Mouse (Mus musculus): Measurements from ENCODE around the gene Slc37a3. TPM values are rescaled to one million over a fixed set of nuclear protein-coding genes. Genes with fewer than 3 reads are reported as not detected.
"Not testable (repeated sequence)": the region's sequence is repeated elsewhere in the genome, so short reads cannot be mapped to it uniquely, and the experiment has no call there.

Gene Slc37a3
- polyA plus RNA-seq, 1 experiment from 2014 or later, result 34.5 TPM

DNA sequence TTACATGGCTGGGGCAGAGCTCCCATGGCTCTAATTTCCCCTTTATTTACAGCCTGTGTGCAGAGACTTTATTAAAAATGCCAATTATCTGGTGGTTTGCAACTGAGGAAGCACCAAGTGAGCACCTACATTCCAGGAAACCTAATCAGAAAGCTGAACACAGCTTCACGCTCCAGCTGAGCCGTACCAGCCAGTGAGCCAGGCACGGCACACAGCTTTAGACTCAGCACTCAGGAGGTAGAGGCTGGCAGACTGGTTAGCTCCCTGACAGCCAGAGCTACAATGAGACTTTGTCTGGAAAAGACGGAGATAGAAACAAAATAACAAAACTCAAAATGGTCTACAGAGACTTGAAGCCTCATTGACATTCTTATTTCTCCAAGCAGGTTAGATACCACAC lies 18.0 kb upstream of the Slc37a3 start:
- Histone ChIP-seq H3K4me3 (ENCODE audit: low read depth, low read length) (no peak overlapping the region), H3K9me3 (replicated peaks; ENCODE audit: control insufficient read depth, low read length) (no peaks in the 10 kb centered on the region), H3K9ac (ENCODE audit: low read depth, low read length) (no peak overlapping the region), H3K27me3 (ENCODE audit: control insufficient read depth, insufficient read depth, low read length) (no peaks in the 10 kb centered on the region), H3K27ac (ENCODE audit: low read depth, low read length) (no peak overlapping the region), H3K36me3 (ENCODE audit: control insufficient read depth, insufficient read depth, low read length) (no peaks in the 10 kb centered on the region), H3K4me1 (ENCODE audit: control insufficient read depth, insufficient read depth, low read length) (no peaks in the 10 kb centered on the region), H3K4me2 (no peak overlapping the region)
- WGBS (ENCODE audit: insufficient replicate concordance), result 76% methylated on average over 4 of the region's 4 CpGs
- no peak for ATAC-seq (replicated peaks; ENCODE audit: insufficient number of reproducible peaks, low FRiP score, low TSS enrichment)

DNA sequence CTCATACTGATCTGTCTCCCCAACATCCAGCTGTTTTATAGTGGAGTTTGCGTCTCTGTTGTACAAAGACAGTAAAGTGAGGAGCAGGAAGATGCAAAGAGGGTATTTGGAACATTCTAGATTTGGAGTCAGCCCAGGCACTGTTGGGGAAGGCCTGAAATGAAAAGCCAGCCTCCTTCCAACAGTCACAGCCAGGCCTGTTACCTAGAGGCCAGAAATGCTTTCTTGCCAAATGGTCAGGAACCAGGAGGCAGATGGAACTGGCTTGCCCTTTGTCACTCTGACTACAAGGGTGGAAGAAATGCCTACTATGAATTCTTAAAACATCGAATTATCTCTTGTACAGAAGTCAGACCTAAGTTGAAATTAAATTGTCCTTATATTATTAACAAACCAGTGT lies 12.5 kb upstream of the Slc37a3 start:
- Histone ChIP-seq H3K9me3 (replicated peaks; ENCODE audit: control insufficient read depth, low read length) (no peaks in the 10 kb centered on the region), H3K4me1 (ENCODE audit: control insufficient read depth, insufficient read depth, low read length) (no peaks in the 10 kb centered on the region), H3K4me3 (ENCODE audit: low read depth, low read length) (no peak overlapping the region), H3K4me2 (no peak overlapping the region), H3K27me3 (ENCODE audit: control insufficient read depth, insufficient read depth, low read length) (no peaks in the 10 kb centered on the region), H3K27ac (ENCODE audit: low read depth, low read length) (no peak overlapping the region), H3K36me3 (ENCODE audit: control insufficient read depth, insufficient read depth, low read length) (no peaks in the 10 kb centered on the region), H3K9ac (ENCODE audit: low read depth, low read length) (no peak overlapping the region)
- no peak for ATAC-seq (replicated peaks; ENCODE audit: insufficient number of reproducible peaks, low FRiP score, low TSS enrichment)
- 91% methylated on average over 2 of the region's 2 CpGs for WGBS (ENCODE audit: insufficient replicate concordance)

- H3K9me3 ChIP-seq (replicated peaks; ENCODE audit: control insufficient read depth, low read length), result no peaks in the 10 kb centered on the region
- no peak within 1 kb of the TSS for H3K27ac ChIP-seq (ENCODE audit: low read depth, low read length)
- peak within 1 kb of the TSS; percentile 64; the same call in 1 of the 2 replicates for H3K9ac ChIP-seq (ENCODE audit: low read depth, low read length)
- peak within 1 kb of the TSS; percentile 46 for H3K4me3 ChIP-seq (ENCODE audit: low read depth, low read length)
- H3K4me2 ChIP-seq, result peak within 1 kb of the TSS; percentile 71
- H3K4me1 ChIP-seq (ENCODE audit: control insufficient read depth, insufficient read depth, low read length), result peaks cover 5% of the 10 kb centered on the region
- no peaks in the 10 kb centered on the region for H3K36me3 ChIP-seq (ENCODE audit: control insufficient read depth, insufficient read depth, low read length)
- 3% methylated on average over 20 of the region's 20 CpGs for WGBS (ENCODE audit: insufficient replicate concordance)
- no peak for ATAC-seq (replicated peaks; ENCODE audit: insufficient number of reproducible peaks, low FRiP score, low TSS enrichment)
- H3K27me3 ChIP-seq (ENCODE audit: control insufficient read depth, insufficient read depth, low read length), result peaks cover 5% of the 10 kb centered on the region; the same call in 1 of the 2 replicates
Observed at GRCm38 (mm10) chr6:39381125-39381880, 3.8 kb upstream of the Slc37a3 start, which contains the start of gene Rab19. Gene Rab19, plus strand, starts transcription at chr6:39381175.

DNA sequence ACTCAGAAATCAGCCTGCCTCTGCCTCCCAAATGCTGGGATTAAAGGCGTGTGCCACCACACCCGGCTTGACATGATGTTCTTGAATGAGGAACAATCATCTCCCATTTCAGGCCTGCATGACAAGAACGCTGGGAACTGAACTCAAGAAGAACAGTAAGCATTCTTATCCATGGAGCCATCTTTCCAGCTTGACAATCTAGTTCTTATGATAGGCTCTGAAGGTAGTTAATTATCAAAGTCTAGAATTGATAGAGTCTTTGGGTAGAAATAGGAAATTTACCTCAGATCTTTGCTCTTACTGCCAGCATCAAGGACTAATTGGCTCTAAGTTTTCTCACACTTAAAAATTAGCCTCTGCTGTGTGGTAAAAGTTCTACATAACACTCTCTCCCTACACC lies 2.8 kb upstream of the Slc37a3 start:
- H3K4me2 ChIP-seq, result no peak overlapping the region
- no peak overlapping the region for H3K27ac ChIP-seq (ENCODE audit: low read depth, low read length)
- no peak overlapping the region for H3K4me3 ChIP-seq (ENCODE audit: low read depth, low read length)
- H3K4me1 ChIP-seq (ENCODE audit: control insufficient read depth, insufficient read depth, low read length), result peaks cover 8% of the 10 kb centered on the region
- no peaks in the 10 kb centered on the region for H3K36me3 ChIP-seq (ENCODE audit: control insufficient read depth, insufficient read depth, low read length)
- no peak for ATAC-seq (replicated peaks; ENCODE audit: insufficient number of reproducible peaks, low FRiP score, low TSS enrichment)
- peaks cover 5% of the 10 kb centered on the region; the same call in 1 of the 2 replicates for H3K27me3 ChIP-seq (ENCODE audit: control insufficient read depth, insufficient read depth, low read length)
- no peak overlapping the region for H3K9ac ChIP-seq (ENCODE audit: low read depth, low read length)
- WGBS (ENCODE audit: insufficient replicate concordance), result 79% methylated on average over 3 of the region's 3 CpGs
- no peaks in the 10 kb centered on the region for H3K9me3 ChIP-seq (replicated peaks; ENCODE audit: control insufficient read depth, low read length)

DNA sequence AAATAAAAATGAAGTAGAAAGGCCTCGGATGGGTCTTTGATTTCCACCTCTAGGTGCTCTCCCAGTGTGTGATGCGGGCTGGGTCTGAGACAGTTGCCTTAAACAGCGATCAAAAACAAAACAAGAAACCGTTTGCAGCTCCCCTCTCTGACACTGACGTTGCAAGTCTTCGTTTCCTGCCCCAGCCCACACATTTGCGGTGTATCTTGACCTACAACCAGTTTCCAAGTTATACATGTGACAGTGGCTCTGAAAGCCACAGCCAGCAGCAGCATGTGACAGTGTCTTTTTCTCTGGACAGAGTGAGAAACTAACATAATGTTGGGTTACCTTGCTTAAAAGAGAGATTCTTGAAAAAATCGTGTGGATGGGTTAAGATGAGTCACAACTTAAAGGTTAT lies 2.3 kb upstream of the Slc37a3 start:
- peaks cover 5% of the 10 kb centered on the region; the same call in 1 of the 2 replicates for H3K27me3 ChIP-seq (ENCODE audit: control insufficient read depth, insufficient read depth, low read length)
- H3K4me2 ChIP-seq, result no peak overlapping the region
- H3K9ac ChIP-seq (ENCODE audit: low read depth, low read length), result no peak overlapping the region
- H3K27ac ChIP-seq (ENCODE audit: low read depth, low read length), result no peak overlapping the region
- no peaks in the 10 kb centered on the region for H3K9me3 ChIP-seq (replicated peaks; ENCODE audit: control insufficient read depth, low read length)
- peaks cover 8% of the 10 kb centered on the region for H3K4me1 ChIP-seq (ENCODE audit: control insufficient read depth, insufficient read depth, low read length)
- no peaks in the 10 kb centered on the region for H3K36me3 ChIP-seq (ENCODE audit: control insufficient read depth, insufficient read depth, low read length)
- ATAC-seq (replicated peaks; ENCODE audit: insufficient number of reproducible peaks, low FRiP score, low TSS enrichment), result no peak
- H3K4me3 ChIP-seq (ENCODE audit: low read depth, low read length), result no peak overlapping the region
- WGBS (ENCODE audit: insufficient replicate concordance), result 57% methylated on average over 8 of the region's 8 CpGs

- Histone ChIP-seq H3K4me3 (ENCODE audit: low read depth, low read length) (no peak overlapping the region), H3K9ac (ENCODE audit: low read depth, low read length) (no peak overlapping the region), H3K4me2 (no peak overlapping the region), H3K9me3 (replicated peaks; ENCODE audit: control insufficient read depth, low read length) (no peaks in the 10 kb centered on the region), H3K27ac (ENCODE audit: low read depth, low read length) (no peak overlapping the region), H3K27me3 (ENCODE audit: control insufficient read depth, insufficient read depth, low read length) (peaks cover 5% of the 10 kb centered on the region; the same call in 1 of the 2 replicates), H3K4me1 (ENCODE audit: control insufficient read depth, insufficient read depth, low read length) (peaks cover 8% of the 10 kb centered on the region), H3K36me3 (ENCODE audit: control insufficient read depth, insufficient read depth, low read length) (no peaks in the 10 kb centered on the region)
- ATAC-seq (replicated peaks; ENCODE audit: insufficient number of reproducible peaks, low FRiP score, low TSS enrichment), result no peak
- 38% methylated on average over 4 of the region's 4 CpGs for WGBS (ENCODE audit: insufficient replicate concordance)
Observed at GRCm38 (mm10) chr6:39379224-39379623, 1.7 kb upstream of the Slc37a3 start.

- 81% methylated on average over 11 of the region's 13 CpGs for WGBS (ENCODE audit: insufficient replicate concordance)
- not testable (repeated sequence) for H3K36me3 ChIP-seq (ENCODE audit: control insufficient read depth, insufficient read depth, low read length); H3K9me3 ChIP-seq (replicated peaks; ENCODE audit: control insufficient read depth, low read length); H3K27ac ChIP-seq (ENCODE audit: low read depth, low read length); H3K4me2 ChIP-seq; H3K9ac ChIP-seq (ENCODE audit: low read depth, low read length); H3K4me3 ChIP-seq (ENCODE audit: low read depth, low read length); ATAC-seq (replicated peaks; ENCODE audit: insufficient number of reproducible peaks, low FRiP score, low TSS enrichment); H3K4me1 ChIP-seq (ENCODE audit: control insufficient read depth, insufficient read depth, low read length); H3K27me3 ChIP-seq (ENCODE audit: control insufficient read depth, insufficient read depth, low read length)
Observed at GRCm38 (mm10) chr6:39378161-39378835, 823 bp upstream of the Slc37a3 start.

DNA sequence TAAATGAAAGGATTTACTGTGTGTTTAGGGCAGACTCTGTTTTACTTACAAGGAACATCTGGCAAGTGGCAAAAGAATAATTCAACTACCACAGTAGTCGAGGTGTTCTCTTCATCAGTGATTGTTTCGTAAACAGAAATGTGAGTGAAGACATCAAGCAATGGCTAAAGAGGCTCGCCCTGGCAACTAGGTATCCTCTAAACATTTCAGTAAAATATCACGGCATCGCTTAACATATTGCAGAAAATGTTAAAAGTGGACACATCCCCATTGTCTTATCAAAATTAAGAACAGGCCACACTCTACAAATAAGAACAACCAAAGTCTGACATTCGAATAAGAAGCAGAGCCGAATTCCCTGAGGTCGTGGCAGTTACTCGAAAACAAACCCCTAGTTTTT lies 700 bp downstream of the Slc37a3 start:
- ATAC-seq (replicated peaks; ENCODE audit: insufficient number of reproducible peaks, low FRiP score, low TSS enrichment), result no peak
- no peaks in the 10 kb centered on the region for H3K9me3 ChIP-seq (replicated peaks; ENCODE audit: control insufficient read depth, low read length)
- 24% methylated on average over 9 of the region's 9 CpGs for WGBS (ENCODE audit: insufficient replicate concordance)

More for the DNA sequence above, 700 bp downstream of the Slc37a3 start:
- H3K4me2 ChIP-seq, result peak overlapping the region; percentile 72
- H3K36me3 ChIP-seq (ENCODE audit: control insufficient read depth, insufficient read depth, low read length), result no peaks in the 10 kb centered on the region
- peak overlapping the region; percentile 86 for H3K4me3 ChIP-seq (ENCODE audit: low read depth, low read length)
- H3K4me1 ChIP-seq (ENCODE audit: control insufficient read depth, insufficient read depth, low read length), result peaks cover 14% of the 10 kb centered on the region
- H3K27ac ChIP-seq (ENCODE audit: low read depth, low read length), result no peak overlapping the region
- peaks cover 5% of the 10 kb centered on the region; the same call in 1 of the 2 replicates for H3K27me3 ChIP-seq (ENCODE audit: control insufficient read depth, insufficient read depth, low read length)
- peak overlapping the region; percentile 93 for H3K9ac ChIP-seq (ENCODE audit: low read depth, low read length)
